Mouse (Mus musculus) hindbrain, postnatal 0 days (tissue): ENCODE measurements at regions not wholly inside any gene's neighbourhood (a gene's known extent, or its start where the extent isn't known, plus 50 kb on each side); places are given as distances from the start of the nearest gene placed in this dataset.

Source experiments
- ATAC-seq: fragments of 200-750 bp; cut with Nextera tagmentation; 2 replicates; pipeline ENCODE4 v1.8.0; 2017; ENCODE audit warnings: mild to moderate bottlenecking, moderate TSS enrichment, moderate library complexity
- DNase-seq: peaks from one replicate; pipeline ENCODE4 v3.0.0-alpha.2; 2015; ENCODE audit warnings: low spot score
- H3K27ac ChIP-seq: fragments of 300-500 bp; sonication (generic); 2 replicates; pipeline ENCODE4 v1.5.1; 2014; ENCODE audit warnings: mild to moderate bottlenecking
- H3K27me3 ChIP-seq: fragments of 300-500 bp; sonication (generic); 2 replicates; pipeline ENCODE4 v1.6.1; 2014; ENCODE audit warnings: low read length, mixed read lengths; ENCODE audit not compliant: insufficient read depth
- H3K36me3 ChIP-seq: fragments of 300-500 bp; sonication (generic); 2 replicates; pipeline ENCODE4 v1.6.1; 2014; ENCODE audit warnings: low read length, mixed read lengths; ENCODE audit not compliant: insufficient read depth
- H3K4me1 ChIP-seq: fragments of 300-500 bp; sonication (generic); 2 replicates; pipeline ENCODE4 v1.6.1; 2014; ENCODE audit warnings: antibody characterized with exemption, low read length, mixed read lengths; ENCODE audit not compliant: insufficient read depth
- H3K4me2 ChIP-seq: fragments of 300-500 bp; sonication (generic); 2 replicates; pipeline ENCODE4 v1.6.1; 2014; ENCODE audit warnings: low read depth, mild to moderate bottlenecking, low read length, moderate library complexity, mixed read lengths
- H3K4me3 ChIP-seq: fragments of 300-500 bp; sonication (generic); 2 replicates; pipeline ENCODE4 v1.5.1; 2014; ENCODE audit warnings: low read length
- H3K9ac ChIP-seq: fragments of 300-500 bp; sonication (generic); replicated peaks from 2 replicates; pipeline ENCODE4 v1.6.1; 2014; ENCODE audit warnings: mild to moderate bottlenecking, low read length, moderate library complexity, mixed read lengths
- H3K9me3 ChIP-seq: fragments of 300-500 bp; sonication (generic); 2 replicates; pipeline ENCODE4 v1.6.1; 2016; ENCODE audit warnings: low read length, mixed read lengths
- CTCF ChIP-seq: IDR thresholded peaks from 2 replicates; pipeline ENCODE4 v1.5.1; 2016; ENCODE audit warnings: antibody characterized with exemption, control low read depth, low read depth
- WGBS: fragments of 180-500 bp; shearing (Covaris S2); extraction: QIAGEN DNeasy Blood & Tissue Kit; methylation state at CpG from one replicate; pipeline ENCODE4 v1.1.7; 2014; 5-methylcytosine and 5-hydroxymethylcytosine counted together

DNA sequence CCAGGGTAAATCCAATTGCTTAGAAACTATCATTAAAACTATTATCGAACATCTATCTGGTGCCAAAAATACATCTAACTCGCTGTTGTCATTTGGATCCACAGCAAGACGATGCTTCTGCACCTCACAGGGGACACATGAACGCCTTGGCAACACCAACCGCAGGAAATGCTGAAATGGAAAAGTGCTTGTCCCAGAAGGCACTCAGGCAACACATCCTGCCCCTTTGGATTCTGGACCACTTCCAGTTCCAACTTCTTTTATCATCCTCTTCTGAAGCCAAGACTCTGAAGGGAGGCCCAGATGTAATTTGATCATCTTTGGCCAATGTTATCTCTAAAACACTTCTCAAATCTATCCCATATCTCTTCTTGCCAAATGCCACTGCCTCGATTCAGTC is 79.4 kb upstream of the Acvr2a start:
- H3K4me1 ChIP-seq: no peaks in the 10 kb centered on the region
- no peak for TF ChIP-seq CTCF
- H3K9ac ChIP-seq: no peak overlapping the region
- no peaks in the 10 kb centered on the region for H3K27me3 ChIP-seq
- DNase-seq (no peak), ATAC-seq (no peak)
- 69% methylated on average over 6 of the region's 6 CpGs for WGBS
- no peak overlapping the region for H3K27ac ChIP-seq
- H3K4me3 ChIP-seq: no peak overlapping the region
- no peaks in the 10 kb centered on the region for H3K36me3 ChIP-seq
- H3K4me2 ChIP-seq: no peak overlapping the region
- no peaks in the 10 kb centered on the region for H3K9me3 ChIP-seq

DNA sequence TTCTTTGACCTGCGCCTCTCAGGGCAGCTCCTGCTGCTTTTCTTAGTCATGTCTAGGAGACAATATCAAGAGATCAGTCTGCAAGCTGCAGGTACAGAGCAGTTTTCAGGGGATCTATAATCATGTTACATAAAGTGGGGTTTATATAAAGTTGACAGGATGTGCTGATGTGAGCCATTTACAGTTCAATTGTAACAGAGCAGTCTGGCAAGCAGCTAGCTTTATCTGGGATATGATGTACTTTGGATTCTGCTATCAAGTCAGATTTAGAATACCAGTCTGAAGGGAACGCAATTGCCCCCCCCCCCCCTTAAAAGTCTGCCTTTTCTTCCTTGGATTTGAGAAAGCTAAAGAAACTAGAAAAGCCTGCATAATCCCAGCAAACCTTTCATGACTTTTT is 77.6 kb upstream of the Acvr2a start:
- H3K27me3 ChIP-seq: no peaks in the 10 kb centered on the region
- no peak overlapping the region for H3K4me2 ChIP-seq
- H3K4me1 ChIP-seq: no peaks in the 10 kb centered on the region
- DNase-seq: no peak
- WGBS: 85% methylated on average over 2 of the region's 2 CpGs
- H3K9me3 ChIP-seq: no peaks in the 10 kb centered on the region
- TF ChIP-seq CTCF: no peak
- no peak for ATAC-seq
- H3K4me3 ChIP-seq: no peak overlapping the region
- no peak overlapping the region for H3K27ac ChIP-seq
- H3K9ac ChIP-seq: no peak overlapping the region
- no peaks in the 10 kb centered on the region for H3K36me3 ChIP-seq
